Mouse (Mus musculus) ES-CJ7 (cell line): ENCODE data around the gene Fanci.

Source experiments
- DNase-seq: peaks from one replicate; pipeline ENCODE4 v3.0.0; 2011; ENCODE audit warnings: low read depth, low spot score

The Fanci gene

GRCm38 (mm10) chr7:79387140-79387539, 4.6 kb upstream of the Fanci start:
- DNase-seq = no peak

GRCm38 (mm10) chr7:79387991-79388390, 3.7 kb upstream of the Fanci start:
- peak; percentile 88 for DNase-seq

GRCm38 (mm10) chr7:79388671-79389206, 3.0 kb upstream of the Fanci start:
- no peak for DNase-seq

DNA sequence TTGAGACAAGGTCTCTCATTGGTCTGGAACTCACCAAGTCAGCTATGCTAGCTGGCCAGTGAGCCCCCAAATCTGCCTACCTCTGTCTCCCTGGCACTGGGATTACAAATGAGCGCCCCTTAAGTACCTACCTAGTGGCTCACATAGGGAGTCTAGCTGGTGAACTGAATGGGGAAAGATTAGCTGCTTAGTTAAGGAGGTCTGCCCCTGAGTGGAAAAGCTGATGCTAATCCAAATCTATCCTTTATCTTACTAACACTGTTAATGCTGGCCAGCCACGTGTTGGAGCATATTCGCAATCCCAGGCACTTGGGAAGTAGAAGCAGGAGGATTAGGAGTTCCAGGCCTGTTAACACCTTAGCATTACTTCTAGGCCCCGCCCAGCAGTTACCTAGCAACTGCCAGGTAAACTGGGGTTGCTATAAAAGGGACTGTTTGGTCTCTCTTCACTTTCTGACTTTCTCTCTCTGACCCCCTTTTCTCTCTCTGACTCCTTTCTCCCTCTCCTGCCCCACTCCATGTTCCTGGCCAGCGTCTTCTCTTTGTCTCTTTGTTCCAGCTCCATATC, 1.5 kb upstream of the Fanci start:
- peak; percentile 57 for DNase-seq

DNA sequence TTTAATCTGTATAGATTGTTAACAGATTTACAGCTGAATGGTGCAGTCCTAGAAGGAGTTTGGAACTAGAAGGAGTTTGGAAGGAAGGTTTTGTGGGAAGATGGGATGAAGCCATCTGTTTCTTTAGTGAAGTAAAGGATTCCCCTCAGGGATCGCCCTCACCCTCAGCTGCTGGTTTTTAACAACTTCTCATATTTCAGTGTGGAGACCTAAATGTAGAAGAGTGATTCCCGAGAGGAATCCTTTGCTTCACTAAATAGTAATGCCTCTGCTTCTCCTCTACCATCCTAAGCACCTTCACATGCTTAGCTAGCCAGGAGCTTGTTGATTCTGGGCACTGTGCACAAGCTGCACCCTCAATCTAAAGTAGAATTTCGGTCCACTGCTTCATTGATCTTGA, 258 bp upstream of the Fanci start:
- no peak for DNase-seq

GRCm38 (mm10) chr7:79392860-79393513, 1.3 kb downstream of the Fanci start:
- peak; percentile 78 for DNase-seq

DNA sequence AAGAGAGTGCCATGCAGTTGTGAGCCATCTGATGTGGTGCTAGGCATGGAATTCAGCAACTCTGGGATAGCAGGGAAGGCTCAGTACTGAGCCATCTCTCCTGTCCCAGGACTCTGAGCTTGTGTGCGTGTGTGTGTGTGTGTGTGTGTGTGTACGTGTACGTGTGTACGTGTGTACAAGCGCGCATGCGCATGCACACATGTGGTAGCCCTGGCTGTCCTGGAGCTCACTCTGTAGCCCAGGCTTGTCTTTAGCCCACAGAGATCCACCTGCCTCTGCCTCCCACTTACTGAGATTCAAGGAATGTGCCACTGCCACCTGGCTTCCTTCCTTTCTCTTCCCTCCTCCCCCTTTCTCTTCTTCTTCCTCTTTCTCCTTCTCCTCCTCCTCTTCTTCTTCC, 2.2 kb downstream of the Fanci start:
- DNase-seq = no peak

DNA sequence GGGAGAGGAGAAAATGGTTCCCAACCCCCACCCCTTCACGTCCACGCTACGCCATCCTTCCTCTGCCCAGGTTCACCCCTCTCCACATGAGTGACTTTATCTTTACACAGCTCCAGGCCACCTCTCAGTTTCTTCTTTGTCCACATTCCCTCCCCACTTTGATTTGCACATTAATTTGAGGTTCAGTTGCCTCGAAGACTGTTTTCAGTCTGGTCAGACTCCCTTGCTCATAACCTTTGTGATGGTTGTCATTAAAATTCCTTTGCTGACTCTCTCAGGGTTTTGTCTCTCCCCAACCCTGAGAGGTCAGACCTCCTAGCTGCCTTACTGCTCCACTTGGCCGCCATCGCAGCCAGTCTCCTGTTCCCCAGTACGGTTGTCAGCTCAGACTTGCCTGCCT, 2.9 kb downstream of the Fanci start:
- peak; percentile 60 for DNase-seq

- peak; percentile 60 for DNase-seq
Observed at GRCm38 (mm10) chr7:79395186-79395585, 3.5 kb downstream of the Fanci start.

GRCm38 (mm10) chr7:79397446-79397963, 5.8 kb downstream of the Fanci start:
- peak; percentile 43 for DNase-seq

GRCm38 (mm10) chr7:79398426-79398825, 6.7 kb downstream of the Fanci start:
- peak; percentile 90 for DNase-seq

- peak; percentile 62 for DNase-seq
Observed at GRCm38 (mm10) chr7:79398971-79399370, 7.2 kb downstream of the Fanci start.

- no peak for DNase-seq
Observed at GRCm38 (mm10) chr7:79400296-79400695, 8.6 kb downstream of the Fanci start.

DNA sequence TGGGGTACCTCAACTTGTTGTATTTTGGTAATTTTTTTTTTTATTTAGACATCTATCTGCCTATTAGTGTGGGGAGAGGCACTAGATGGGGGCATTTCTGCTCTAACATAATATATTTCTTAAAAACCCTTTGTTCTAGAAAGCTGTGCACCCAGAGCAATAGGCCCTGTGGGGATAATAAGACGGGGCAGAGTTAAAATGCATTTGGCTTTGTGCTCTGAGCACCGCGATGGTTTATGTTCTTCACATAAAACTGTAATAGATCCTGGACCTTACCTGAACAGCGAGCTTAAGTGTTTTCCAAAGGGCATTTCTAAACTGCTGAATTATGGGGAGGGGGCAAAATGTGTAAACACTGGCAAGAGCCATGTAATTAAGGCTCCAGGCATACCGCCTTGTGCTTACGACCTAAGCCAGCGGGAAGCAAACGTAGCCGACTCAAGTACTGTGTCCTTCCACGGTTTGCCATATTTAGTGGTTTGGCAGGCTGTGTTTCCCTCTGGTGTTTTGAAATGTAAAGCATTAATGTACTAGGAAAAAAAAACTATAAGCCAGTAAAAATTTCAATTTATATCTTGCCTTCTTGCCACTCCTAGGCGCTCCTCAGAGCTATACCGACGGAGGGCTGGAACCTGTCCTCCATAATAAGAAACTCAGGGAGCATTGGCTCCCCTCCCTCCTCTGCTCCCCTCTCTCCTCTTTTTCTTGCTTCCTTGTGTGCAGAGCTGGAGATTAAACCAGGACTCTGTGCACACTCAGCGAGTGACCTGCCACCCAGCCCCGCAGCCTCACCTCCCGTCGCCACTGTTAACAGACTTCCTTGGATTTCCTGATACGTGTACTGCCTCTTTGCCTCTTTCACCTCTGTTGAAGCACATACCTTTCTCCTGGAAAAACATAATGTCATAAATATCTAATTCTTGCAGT, 23.0 kb downstream of the Fanci start:
- no peak for DNase-seq

- no peak for DNase-seq
Observed at GRCm38 (mm10) chr7:79419950-79420349, 28.2 kb downstream of the Fanci start.

DNA sequence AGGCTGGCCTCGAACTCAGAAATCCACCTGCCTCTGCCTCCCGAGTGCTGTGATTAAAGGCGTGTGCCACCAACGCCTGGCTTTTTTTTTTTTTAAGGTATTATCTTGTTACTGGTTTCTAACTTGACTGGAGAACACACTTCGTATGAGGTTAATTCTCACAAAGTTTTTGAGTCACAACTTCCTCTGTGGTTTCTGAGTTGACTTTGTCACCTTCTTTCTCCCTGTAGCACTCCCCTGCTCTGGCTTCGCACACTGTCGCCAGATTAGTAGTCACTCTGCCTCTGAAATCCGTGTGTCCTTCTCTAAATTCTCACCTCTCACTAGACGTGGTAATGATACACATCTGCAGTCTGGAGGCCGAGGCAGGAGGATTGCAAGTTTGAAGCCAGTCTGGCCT, 31.1 kb downstream of the Fanci start:
- DNase-seq = no peak

- DNase-seq = no peak
Observed at GRCm38 (mm10) chr7:79425804-79426203, 34.1 kb downstream of the Fanci start.

DNA sequence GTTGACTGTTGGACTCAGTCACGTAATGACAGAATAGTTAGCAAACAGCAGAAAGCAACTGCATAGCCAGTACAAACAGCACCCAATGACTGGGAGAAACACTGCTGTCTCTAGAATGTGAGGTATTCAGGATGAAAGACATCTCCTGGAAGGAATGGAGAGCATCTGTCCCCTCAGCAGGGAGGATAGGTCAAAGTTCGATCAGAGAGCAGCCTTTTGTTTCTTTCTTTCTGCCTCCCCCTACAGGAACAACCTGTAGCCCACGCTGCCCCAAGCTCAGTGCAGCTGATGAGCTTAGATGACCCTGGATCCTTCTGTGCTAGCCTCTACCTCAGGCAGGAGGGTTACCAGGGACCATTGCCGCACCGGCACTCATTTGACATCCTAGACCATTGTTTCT, 36.5 kb downstream of the Fanci start:
- peak; percentile 68 for DNase-seq

DNA sequence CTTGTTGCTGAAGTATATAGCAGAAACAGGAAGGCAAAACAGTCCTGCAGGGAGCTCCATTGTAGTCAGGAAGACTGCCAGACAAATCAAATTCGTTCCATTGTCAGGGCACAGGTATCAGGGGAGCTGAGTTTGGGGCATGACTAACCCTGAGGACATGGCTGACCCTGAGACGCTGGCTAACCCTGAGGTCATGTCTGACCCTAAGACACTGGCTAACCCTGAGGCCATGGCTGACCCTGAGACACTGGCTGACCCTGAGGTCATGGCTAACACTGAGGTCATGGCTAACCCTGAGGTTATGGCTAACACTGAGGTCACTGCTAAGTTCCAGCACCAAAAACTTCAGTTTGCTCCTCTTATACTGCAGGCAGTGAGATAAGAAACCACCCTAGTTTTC, 48.3 kb downstream of the Fanci start:
- DNase-seq = no peak

DNA sequence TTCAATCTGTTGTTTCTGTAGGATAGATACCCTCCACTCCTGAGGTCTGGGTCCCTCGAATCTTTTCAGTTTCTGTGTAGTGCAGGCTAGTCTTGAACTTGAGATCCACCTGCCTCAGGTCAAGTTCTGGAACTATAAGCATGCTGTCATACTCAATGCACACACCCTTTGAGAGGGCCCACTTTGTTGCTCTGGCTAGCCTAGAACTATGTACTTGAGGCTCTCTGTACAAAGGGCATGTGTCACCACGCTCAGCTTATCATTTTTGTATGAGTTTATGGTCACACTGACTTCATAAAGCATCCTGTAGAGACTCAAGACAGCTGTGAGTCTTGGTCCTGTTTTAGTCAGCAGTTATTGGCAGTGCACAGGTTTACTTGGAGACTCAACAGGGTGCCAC, 55.3 kb downstream of the Fanci start:
- DNase-seq = no peak

GRCm38 (mm10) chr7:79447486-79447885, 55.8 kb downstream of the Fanci start:
- DNase-seq = no peak

- no peak for DNase-seq
Observed at GRCm38 (mm10) chr7:79461721-79462120, 70.0 kb downstream of the Fanci start.
